Mouse (Mus musculus) olfactory bulb, adult 2 months (tissue): ENCODE data around the gene Rabif.

ENCODE experiments used
- CTCF ChIP-seq: fragments of 200-500 bp; IDR thresholded peaks from 2 replicates; pipeline ENCODE4 v1.5.1; 2012; ENCODE audit warnings: low read depth, mild to moderate bottlenecking, low read length, moderate library complexity; ENCODE audit not compliant: insufficient read depth
- POLR2A ChIP-seq: fragments of 200-500 bp; IDR thresholded peaks from 2 replicates; pipeline ENCODE4 v1.6.1; 2012; ENCODE audit warnings: mild to moderate bottlenecking, low read depth, low read length, moderate library complexity; ENCODE audit not compliant: insufficient read depth

- peak; percentile 91 for TF ChIP-seq POLR2A
- no peak for TF ChIP-seq CTCF
Observed at GRCm38 (mm10) chr1:134556671-134557218, 62.3 kb downstream of the Rabif start.
